Mouse (Mus musculus): ENCODE data around the gene Olfr509. TPM values are rescaled to one million over a fixed set of nuclear protein-coding genes. Genes with fewer than 3 reads are reported as not detected.
"Not testable (repeated sequence)": the region's sequence is repeated elsewhere in the genome, so short reads cannot be mapped to it uniquely, and the experiment has no call there.

The Olfr509 gene
- total RNA-seq (2021): not detected
- long read RNA-seq, experiment 1: 0 reads
- long read RNA-seq, experiment 2: 0 reads

DNA sequence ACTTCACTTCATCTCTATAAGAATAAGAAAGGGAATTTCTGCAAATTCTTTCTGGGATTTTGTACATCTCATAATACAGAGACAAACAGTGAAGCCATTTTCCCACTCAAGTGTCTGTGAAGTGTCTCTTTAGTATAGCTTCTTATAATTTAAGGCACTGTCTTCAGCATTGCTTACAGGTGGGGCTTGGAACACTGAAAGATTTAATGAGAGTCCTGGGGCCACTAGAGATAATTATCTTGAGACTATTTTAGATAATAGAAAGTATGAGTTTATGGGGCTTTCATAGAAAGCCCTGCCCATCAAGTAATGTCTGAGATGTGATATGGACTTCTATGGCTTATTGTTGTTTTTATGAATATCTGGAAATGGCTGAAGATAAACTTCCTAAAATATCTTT, at the start of gene Olfr509:
TSS of gene Olfr509 (minus strand) at position 101 of the 400 bp plus-strand sequence.
- TF ChIP-seq CTCF (IDR thresholded peaks at IDR 0.05): no peak
- no peak within 1 kb of the TSS for H3K27ac ChIP-seq
- DNase-seq (ENCODE audit: extremely low spot score in 1 of 2, low spot score in 2 of 2): no peak
- no peak within 1 kb of the TSS for H3K4me3 ChIP-seq
- intact Hi-C loops (cut with DNase I): no loop called here

DNA sequence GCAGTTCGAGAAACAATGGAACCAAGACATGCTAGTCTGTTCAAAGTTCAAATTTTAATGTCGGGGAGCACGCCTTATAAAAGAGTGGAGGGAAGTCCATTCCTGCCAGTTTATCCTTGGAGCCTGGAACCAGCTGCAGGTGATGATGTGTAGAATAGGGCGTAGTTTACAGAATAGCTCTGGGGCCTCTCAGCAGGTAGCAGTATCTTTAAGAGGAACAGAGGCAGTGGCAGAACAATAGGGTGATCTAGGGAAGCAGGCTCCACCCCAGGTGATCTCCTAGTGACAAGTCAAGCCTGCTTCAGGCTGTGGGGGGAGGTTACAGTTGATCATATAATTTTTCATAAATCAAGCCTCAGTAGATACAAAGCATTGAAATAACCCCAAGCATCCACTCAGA, 27.2 kb upstream of the Olfr509 start:
- intact Hi-C loops (cut with DNase I): no loop called here

DNA sequence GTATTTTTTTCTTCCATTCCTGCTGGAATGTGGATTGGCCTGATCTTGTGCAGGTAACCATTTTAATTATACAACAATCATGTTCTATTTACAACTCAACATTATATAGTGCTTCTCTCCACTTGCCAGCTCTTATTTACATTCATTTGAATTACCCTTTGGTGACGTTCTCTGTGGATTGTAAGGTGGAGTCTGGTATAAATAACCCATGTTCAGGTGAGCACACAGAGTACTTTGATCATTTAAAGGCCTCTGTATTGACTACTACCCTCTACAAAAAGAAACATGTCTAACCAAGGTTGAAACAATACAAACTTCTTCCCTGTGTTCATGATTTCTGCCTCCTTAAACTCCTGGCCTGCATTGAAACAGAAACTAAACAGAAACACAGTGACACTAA, 19.4 kb upstream of the Olfr509 start:
- no peak for TF ChIP-seq CTCF (IDR thresholded peaks at IDR 0.05)
- no peak for DNase-seq (ENCODE audit: extremely low spot score in 1 of 2, low spot score in 2 of 2)
- no peak overlapping the region for H3K4me3 ChIP-seq
- no peak overlapping the region for H3K27ac ChIP-seq
- intact Hi-C loops (cut with DNase I): no loop called here

More for the DNA sequence above, 27.2 kb upstream of the Olfr509 start:
- no peak for DNase-seq (ENCODE audit: extremely low spot score in 1 of 2, low spot score in 2 of 2)
- TF ChIP-seq CTCF (IDR thresholded peaks at IDR 0.05): no peak
- no peak overlapping the region for H3K27ac ChIP-seq
- H3K4me3 ChIP-seq: no peak overlapping the region

DNA sequence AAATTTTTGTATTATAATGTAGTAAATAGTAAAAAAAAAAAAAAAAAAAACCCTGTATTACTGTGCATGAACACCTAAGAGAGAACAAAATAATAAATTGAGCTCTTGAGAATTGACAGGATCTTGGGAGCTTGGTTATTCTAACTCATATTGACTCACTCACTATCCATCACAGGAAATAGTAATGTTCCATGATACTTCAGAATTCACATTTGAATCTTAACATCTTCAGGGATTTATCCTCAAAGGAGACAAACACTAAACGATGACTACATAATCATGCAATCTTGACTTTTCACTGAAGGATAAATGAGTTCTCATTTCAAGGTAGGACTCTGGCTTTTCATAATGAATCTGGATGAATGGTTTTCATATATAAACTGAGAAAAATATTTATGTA, 14.4 kb upstream of the Olfr509 start, which contains the start of gene Olfr510:
TSS of gene Olfr510 (plus strand) at position 301 of the 400 bp plus-strand sequence.
- intact Hi-C loops (cut with DNase I): no loop called here
- no peak within 1 kb of the TSS for H3K4me3 ChIP-seq
- H3K27ac ChIP-seq: no peak within 1 kb of the TSS
- no peak for TF ChIP-seq CTCF (IDR thresholded peaks at IDR 0.05)
- DNase-seq (ENCODE audit: extremely low spot score in 1 of 2, low spot score in 2 of 2): no peak

DNA sequence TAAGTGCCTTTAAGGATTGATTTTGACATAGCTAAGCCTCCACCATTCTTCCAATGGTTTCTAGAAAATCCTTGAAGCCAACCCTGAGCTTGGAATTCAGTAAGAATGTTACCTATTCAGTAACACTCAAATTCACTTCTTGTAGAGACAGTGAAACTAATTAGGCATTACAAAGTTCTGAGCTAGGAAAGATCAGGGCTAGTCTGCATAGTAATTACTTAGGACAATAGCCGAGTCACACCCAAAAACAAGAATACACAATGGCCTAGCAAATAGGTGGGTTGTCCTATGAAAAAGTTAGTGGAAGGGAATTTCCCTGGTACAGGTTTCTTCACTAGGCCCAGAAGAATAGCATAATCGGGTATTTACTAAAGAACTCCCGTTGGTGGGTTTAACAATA, 10.7 kb upstream of the Olfr509 start:
- intact Hi-C loops (cut with DNase I): no loop called here
- no peak overlapping the region for H3K27ac ChIP-seq
- no peak for DNase-seq (ENCODE audit: extremely low spot score in 1 of 2, low spot score in 2 of 2)
- TF ChIP-seq CTCF (IDR thresholded peaks at IDR 0.05): no peak
- no peak overlapping the region for H3K4me3 ChIP-seq

DNA sequence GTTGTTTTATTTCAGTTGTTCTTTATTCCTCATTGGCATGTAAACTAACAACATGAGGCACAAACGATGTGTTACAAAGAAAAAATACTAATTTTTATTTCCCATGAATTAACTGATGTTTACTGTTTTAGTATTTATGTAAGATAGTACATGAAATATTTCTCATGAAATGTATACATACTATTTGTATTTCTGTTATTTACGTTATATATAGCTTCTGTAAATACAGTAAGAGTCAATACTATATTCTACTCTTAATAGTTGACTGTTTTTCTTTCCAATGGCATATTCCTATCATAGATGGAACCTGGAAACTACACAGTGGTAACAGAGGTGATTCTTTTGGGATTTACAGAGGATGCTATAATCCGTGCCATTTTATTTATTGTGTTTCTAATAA, 22.0 kb downstream of the Olfr509 start, which contains the start of gene Olfr508:
TSS of gene Olfr508 (plus strand) at position 301 of the 400 bp plus-strand sequence.
- Histone ChIP-seq H3K4me3 (no peak within 1 kb of the TSS), H3K27ac (no peak within 1 kb of the TSS)
- TF ChIP-seq CTCF (IDR thresholded peaks at IDR 0.05): no peak
- DNase-seq (ENCODE audit: extremely low spot score in 1 of 2, low spot score in 2 of 2): no peak
- intact Hi-C loops (cut with DNase I): no loop called here

DNA sequence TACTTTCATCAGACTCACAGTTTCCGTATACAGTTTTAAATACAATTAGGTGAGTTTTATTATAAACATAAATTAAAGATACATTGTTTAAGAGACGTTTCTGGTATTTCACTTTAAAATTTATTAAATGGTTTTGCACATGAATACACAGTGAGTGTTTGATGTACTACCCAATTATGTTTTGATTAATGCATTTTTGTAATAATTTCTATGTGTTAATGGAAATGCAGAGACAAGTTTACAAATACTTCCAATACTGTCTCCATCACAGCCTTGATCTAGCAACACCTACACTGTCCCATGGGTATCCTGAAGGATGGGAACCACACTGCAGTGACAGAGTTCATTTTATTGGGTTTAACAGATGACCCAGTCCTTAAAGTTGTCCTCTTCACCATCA, 30.2 kb downstream of the Olfr509 start, which contains the start of gene Olfr507:
TSS of gene Olfr507 (plus strand) at position 301 of the 400 bp plus-strand sequence.
- TF ChIP-seq CTCF (IDR thresholded peaks at IDR 0.05): no peak
- H3K4me3 ChIP-seq: no peak within 1 kb of the TSS
- intact Hi-C loops (cut with DNase I): no loop called here
- H3K27ac ChIP-seq: no peak within 1 kb of the TSS
- no peak for DNase-seq (ENCODE audit: extremely low spot score in 1 of 2, low spot score in 2 of 2)

DNA sequence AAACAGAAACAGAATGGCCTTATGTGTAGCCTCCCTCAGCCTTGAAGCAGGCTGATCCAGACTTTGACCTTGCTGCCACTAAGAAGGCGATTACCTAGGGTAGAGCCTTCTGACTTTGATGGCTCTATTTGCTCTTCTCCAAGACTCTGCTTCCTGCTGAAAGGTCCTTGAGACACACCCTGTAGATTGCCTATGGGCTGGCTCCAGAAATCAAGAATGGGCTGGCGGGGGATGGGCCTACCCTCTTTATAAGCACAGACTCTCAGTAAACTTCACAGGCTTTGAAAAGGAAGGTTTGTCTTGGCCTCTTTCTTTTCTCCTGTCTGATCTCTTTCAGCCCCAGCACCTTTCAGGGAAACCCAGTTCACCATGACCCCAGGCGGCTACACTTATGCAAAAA, 34.9 kb downstream of the Olfr509 start:
- H3K4me3 ChIP-seq; intact Hi-C loops (cut with DNase I): not testable (repeated sequence)

DNA sequence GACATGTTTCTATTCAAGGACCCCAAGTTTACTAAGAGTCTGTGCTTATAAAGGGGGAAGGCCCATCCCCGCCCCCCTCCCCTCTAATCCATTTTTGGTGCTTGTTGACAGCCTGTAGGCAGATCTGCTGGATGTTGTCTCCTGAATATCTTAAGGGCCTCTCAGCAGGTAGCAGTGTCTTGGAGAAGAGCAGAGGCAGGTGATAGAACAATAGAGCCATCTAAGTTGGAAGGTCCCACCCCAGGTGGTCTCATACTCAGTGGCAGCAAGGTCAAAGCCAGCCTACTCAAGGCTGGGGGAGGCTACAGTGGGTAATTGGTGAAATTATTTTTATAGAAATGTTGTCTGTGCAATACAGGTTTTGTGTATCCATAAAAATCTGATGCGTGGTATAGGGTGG, 37.6 kb downstream of the Olfr509 start:
- intact Hi-C loops (cut with DNase I): no loop called here
- TF ChIP-seq CTCF (IDR thresholded peaks at IDR 0.05): no peak
- Histone ChIP-seq H3K27ac (no peak overlapping the region), H3K4me3 (no peak overlapping the region)
- DNase-seq (ENCODE audit: extremely low spot score in 1 of 2, low spot score in 2 of 2): no peak

More for the DNA sequence above, 34.9 kb downstream of the Olfr509 start:
- H3K27ac ChIP-seq; DNase-seq (ENCODE audit: extremely low spot score in 1 of 2, low spot score in 2 of 2): not testable (repeated sequence)

DNA sequence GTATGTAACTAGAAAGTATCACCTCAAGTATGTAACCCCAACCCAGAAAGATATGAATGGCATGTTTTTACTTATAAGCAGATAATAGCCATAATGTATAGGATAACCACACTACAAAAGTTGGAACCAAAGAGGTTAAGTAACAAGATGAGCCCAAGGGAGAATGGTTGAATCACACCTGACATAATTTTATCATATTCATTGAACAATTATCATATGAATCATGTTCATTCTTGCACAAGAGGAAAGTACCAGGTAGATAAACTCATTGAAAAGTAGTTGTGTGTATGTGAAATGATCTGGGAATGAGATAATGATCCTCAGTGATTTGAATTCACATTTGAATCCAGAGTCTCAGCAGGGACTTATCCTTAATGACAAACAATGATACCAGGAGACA, 41.2 kb downstream of the Olfr509 start, which contains the start of gene Olfr506:
TSS of gene Olfr506 (plus strand) at position 301 of the 400 bp plus-strand sequence.
- intact Hi-C loops (cut with DNase I): no loop called here
- H3K27ac ChIP-seq: no peak within 1 kb of the TSS
- no peak for TF ChIP-seq CTCF (IDR thresholded peaks at IDR 0.05)
- no peak within 1 kb of the TSS for H3K4me3 ChIP-seq
- no peak for DNase-seq (ENCODE audit: extremely low spot score in 1 of 2, low spot score in 2 of 2)

DNA sequence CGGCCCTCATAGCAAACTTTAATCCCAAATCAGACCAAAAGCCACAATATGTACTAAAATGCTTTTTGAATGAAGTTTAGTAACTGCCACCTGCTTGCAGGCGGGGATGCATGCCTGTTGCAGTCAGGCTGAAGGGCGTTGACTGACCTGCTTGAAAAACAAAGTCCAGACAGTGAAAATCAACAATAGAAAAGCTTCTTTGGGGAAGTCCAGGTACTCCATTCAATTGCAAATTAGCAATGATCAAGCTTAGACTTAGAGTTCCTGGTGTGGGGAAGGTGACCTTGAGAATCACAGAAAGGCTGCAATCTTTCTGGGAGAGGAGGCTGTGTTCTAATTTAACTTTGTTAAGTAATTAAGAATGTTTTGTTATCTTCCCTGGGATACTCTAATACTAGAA, 49.8 kb downstream of the Olfr509 start:
- H3K27ac ChIP-seq; intact Hi-C loops (cut with DNase I): not testable (repeated sequence)

More for the DNA sequence above, 49.8 kb downstream of the Olfr509 start:
- not testable (repeated sequence) for DNase-seq (ENCODE audit: extremely low spot score in 1 of 2, low spot score in 2 of 2); H3K4me3 ChIP-seq

Other genes with a start within 250 kb of the Olfr509 start
- gene Olfr497, start 231.5 kb downstream of the Olfr509 start, total RNA-seq (2021): not detected
- gene Olfr498, start 186.6 kb downstream of the Olfr509 start, total RNA-seq (2021): not detected
- gene Olfr502, start 126.8 kb downstream of the Olfr509 start, total RNA-seq (2021): not detected
- not detected for gene Olfr503, start 107.4 kb downstream of the Olfr509 start, total RNA-seq (2021)
- gene Olfr504, start 86.1 kb downstream of the Olfr509 start, total RNA-seq (2021): not detected
- not detected for gene Olfr506, start 41.1 kb downstream of the Olfr509 start, total RNA-seq (2021)
- not detected for gene Olfr507, start 30.1 kb downstream of the Olfr509 start, total RNA-seq (2021)
- gene Olfr508, start 21.9 kb downstream of the Olfr509 start, total RNA-seq (2021): not detected
- gene Olfr510, start 14.5 kb upstream of the Olfr509 start, total RNA-seq (2021): not detected
- gene Olfr512, start 61.4 kb upstream of the Olfr509 start, total RNA-seq (2021): not detected
- gene Olfr513, start 99.1 kb upstream of the Olfr509 start, total RNA-seq (2021): not detected
- not detected for gene Olfr514, start 174.1 kb upstream of the Olfr509 start, total RNA-seq (2021)
- not detected for gene Olfr516, start 198.6 kb upstream of the Olfr509 start, total RNA-seq (2021)
- gene Olfr517, start 220.5 kb upstream of the Olfr509 start, total RNA-seq (2021): not detected
- gene Olfr518, start 233.1 kb upstream of the Olfr509 start, total RNA-seq (2021): not detected
- gene Olfr519, start 242.5 kb upstream of the Olfr509 start, total RNA-seq (2021): not detected

Measured in left cerebral cortex, adult 2 months (tissue).